Mouse (Mus musculus) heart, adult 18-20 months (tissue): ENCODE results near the gene Ppp1r12b. TPM values are rescaled to one million over a fixed set of nuclear protein-coding genes. Genes with fewer than 3 reads are reported as not detected.

Experiments used
- DNase-seq, 2 experiments: peaks; one replicate each; pipeline ENCODE4 v3.0.0; 2021 to 2022; ENCODE audit warnings: mixed read lengths in 1 of 2
- long read RNA-seq, 2 experiments: library from polyadenylated mRNA; stranded (forward); transcript quantifications; one replicate each; pipeline ENCODE4 v2.0.0; 2021
- total RNA-seq, 2 experiments: library from RNA; stranded (reverse); gene quantifications; 2 replicates each; pipeline ENCODE4 v1.2.3; 2021

Gene Ppp1r12b
- total RNA-seq, result 100 to 1,000 TPM; 158 to 162 TPM
- long read RNA-seq, experiment 1, partial matches to known transcripts, result 0 of 41 reads
- long read RNA-seq, experiment 1, other reads (novel, unspliced or antisense), result 41 of 41 reads
- long read RNA-seq, experiment 2, partial matches to known transcripts, result 0 of 21 reads
- long read RNA-seq, experiment 2, other reads (novel, unspliced or antisense), result 21 of 21 reads

DNA sequence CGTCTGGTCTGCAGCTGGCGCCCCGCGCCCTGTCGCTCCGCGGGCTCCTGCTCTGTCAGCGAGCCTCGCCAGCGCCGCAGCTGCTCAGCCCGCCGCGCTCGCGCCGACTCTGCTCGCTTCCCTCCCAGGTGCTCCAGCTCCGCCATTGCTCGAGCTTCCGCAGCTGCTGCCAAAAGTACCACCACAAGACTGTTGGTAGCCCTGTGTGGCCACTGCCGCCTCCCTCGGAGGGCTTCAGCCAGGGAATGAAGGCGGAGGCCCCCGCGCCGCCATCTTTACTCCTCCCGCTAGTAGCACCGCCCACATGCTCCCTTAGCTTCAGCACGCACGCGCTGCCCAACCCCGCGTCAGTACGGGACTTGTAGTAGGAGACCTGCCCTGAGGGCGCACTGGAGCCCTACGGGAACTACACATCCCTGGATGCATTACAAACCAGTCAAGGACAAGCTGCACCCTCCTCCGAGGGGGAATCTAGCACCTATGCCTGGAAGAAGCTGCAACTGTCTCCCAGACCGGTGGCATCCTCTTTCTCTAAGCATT lies at the start of gene Ppp1r12b:
Gene Ppp1r12b, minus strand, starts transcription at position 306 of the 540 bp plus-strand sequence.
- DNase-seq, result peak; percentile 97 to 98

DNA sequence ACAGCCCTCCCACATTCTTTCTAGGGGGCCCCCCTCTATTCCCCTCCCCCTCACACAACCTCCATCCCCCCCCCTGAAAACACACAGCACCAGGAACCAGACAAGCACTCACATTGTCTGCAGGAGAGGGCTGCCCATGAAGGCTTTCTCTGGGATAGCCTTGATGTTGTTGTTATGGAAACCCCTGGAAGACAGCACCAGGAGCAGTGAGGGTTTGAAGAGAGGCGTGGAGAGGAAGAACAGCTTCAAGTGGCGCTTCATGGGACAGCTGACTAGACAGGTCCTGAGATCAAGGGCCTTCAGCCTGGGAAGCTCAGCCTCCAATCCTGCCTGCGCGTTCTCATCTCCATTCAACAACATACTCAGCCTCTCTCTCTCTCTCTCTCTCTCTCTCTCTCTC lies 47.6 kb upstream of the Ppp1r12b start:
- DNase-seq, result no peak

DNA sequence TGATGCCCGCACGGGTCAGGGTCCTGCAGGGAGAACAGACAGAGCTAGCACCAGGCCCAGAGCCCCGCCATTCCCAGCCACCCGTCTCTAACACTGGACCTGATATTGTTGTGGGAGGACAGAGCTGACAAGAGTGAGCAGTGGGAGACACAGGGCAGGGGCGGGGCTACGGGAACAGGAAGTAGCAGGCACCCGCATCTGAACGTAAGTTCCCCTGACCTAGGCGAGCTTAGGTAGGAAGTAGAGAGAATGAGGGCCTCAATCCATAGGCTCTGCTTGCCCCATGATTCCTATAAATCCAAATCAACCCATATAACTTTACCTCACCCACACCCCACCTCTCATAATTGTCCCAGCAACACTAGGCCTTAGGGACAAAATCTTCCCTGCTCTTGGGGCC lies 44.8 kb upstream of the Ppp1r12b start:
- no peak for DNase-seq

DNA sequence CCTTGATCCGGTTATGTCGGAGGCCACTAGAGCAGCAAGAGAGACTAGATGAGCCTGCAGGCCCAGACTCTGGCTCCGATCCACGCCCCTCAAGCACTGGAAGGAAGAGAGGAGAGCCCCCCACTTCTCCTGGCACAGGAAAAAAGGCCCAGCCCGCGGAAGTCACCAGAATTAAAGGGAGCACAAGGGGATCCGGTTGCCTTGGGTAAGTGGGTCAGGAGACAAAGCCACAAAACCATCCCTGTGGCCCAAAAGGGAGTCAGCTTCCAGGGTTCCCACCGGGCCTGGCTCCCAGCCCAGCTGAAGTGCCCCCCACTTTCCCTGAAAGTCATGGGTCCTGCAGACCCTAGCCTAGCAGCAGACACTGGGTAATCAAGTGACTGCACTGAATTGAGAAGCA lies 42.5 kb upstream of the Ppp1r12b start:
- no peak for DNase-seq

DNA sequence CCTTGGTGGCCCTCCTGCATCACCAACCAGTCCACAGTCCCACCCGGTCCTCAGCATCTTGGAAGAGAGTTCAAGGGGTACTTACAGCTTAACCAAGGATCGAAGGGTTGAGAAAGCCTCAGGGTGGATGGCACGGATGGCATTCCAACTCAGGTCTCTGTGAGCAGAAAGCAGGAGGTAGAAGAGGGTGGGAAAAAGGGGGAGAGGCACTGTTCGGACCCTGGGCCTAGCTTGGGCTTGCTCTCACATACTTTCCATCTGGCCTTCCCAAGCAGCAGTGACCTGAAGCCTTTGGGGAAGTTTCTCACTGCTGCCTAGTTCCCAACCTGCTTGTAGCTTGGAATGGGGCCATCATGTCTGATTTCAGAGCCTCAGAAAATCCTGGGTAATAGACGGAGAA lies 41.8 kb upstream of the Ppp1r12b start:
- DNase-seq, result no peak

DNA sequence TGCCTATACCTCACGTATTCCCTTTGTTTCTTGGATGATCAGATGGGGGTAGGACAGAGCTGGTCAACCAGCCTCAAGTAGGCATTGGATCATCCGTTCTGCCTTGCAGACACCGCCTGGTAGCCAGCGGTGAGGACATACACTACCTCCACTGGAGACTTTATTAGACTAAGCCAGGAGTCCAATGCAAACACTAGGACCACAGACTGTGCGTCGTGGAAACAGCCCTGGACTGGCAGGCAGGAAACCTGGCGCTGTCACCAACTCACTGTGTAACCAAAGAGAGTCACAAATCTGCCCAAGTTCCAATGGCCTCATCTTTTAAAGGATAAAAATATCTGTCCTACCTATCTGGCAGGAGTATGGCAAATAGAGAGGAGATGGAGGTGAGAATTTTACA lies 40.7 kb upstream of the Ppp1r12b start:
- no peak for DNase-seq

DNA sequence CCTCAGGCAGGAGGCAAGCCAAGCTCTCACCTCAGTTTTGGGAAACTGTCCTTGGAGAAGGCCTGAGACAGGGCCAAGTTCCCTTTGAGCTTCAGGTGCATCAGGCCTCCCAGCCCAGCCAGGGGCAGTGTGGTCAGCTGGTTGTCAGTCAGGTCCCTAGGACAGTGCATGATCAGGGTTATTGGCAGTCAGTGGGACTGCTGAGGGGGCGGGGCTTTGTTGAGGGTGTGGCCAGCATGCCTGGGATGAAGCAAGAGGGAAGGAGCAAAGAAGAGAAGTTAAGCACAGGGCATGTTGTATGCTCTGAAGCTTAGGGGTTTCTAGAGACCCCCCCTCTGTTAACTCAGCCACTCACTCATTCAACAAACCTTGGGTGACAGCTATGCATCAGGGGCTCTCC lies 40.2 kb upstream of the Ppp1r12b start:
- DNase-seq, result peak in 1 of 2 experiments; percentile 19

DNA sequence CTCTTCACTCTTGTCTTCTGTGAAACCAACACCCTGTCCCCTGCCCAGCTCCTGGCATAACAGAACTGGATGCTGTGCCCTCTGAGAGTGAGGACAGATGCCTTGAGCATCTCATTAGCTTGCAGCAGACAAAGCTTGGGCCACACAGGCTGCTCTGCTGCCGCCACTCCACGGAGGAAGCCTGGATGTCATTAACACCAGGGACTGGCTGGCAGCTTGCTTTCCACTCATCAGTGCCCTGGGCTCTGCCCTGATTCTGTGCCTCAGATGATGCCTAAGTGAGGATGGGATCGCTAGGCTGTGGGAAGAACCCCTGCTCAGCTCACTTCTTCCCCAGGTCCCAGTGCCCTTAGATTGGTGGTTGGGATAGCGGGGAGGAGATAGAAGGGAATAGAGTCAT lies 39.7 kb upstream of the Ppp1r12b start:
- no peak for DNase-seq

DNA sequence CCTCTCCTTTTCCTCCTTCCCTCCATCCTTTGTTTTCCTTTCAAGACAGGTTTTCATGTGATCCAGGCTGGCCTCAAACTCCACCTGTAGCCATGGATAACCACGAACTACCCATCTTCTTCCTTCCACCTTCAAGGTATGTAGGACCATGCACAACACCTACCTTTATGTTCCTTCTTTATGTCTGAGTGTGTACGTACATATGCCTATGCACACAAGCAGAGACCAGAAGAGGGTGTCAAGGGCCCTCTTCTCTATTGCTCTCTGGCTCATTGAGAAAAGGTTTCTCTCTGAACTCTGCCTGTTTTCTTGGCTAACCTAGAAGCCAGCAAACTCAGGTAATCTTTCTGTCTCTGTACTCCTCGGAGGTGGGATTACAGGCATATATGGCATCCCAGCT lies 39.0 kb upstream of the Ppp1r12b start:
- DNase-seq, result no peak

DNA sequence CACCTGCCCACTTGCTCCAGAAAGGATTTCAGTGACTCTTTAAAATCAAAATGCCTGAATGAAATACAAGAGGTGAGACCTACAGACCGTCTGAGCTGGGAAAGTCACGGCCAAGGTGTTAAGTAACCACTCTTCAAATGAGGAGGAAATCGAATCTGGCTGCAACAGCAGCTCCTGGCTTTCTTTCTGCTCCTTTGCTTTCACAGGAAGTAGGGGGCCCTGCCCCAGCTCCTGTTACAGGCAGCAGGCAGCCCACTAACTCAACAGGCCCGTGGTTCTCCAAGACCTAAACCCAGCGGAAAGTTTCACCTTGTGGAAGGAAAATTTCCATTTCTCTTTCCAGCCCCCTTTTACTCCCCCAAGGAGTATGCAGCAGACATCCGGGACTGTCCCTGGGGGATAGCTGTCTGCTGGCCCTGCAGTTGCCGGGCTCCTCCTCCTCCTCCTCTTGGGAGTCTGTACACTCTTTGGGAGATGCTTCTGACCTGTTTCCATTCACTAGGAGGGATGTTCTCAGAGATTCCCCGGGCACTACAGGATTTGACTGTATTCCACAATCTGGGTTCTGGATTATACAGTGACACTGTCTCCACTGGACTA lies 36.4 kb upstream of the Ppp1r12b start:
- peak in 1 of 2 experiments; percentile 48 for DNase-seq

DNA sequence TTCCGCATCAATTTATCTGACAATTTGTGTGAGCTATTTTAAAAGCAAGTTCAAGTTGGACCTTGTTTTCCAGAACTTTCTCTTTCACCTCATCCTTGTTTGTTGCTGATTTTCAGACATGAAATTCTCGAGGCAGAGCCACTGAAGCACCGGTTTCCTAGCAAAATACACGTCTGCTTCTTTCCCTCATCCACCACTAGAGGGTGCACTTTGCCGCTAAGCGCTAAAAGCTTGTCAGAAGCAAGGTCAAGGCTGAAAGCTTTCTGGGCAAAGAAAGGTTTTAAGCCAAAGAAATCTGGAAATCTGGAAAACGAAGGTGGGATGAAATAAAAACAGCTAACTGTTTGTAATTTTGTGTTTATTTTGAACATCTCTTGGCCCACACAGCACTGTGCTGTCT lies 33.6 kb upstream of the Ppp1r12b start:
- DNase-seq, result peak; percentile 74 to 89

DNA sequence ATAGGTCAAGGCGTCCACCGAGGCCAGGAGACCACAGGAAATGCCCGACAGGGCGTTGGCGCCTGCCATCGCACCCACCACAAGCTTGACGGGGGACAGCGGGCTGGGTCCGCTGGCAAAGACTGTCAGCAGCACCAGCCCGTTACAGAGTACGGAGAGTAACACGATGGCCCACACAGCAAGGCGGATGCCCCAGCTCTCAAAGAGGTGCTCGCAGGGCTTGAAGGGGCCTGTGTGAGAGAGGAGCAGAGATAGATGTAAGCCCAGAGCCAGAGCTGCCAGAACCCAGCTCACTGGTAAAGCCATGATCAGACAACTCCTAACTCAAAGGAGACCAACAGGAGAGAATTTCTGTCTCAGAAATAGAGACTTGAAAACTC lies 32.2 kb upstream of the Ppp1r12b start:
- peak in 1 of 2 experiments; percentile 21 for DNase-seq

DNA sequence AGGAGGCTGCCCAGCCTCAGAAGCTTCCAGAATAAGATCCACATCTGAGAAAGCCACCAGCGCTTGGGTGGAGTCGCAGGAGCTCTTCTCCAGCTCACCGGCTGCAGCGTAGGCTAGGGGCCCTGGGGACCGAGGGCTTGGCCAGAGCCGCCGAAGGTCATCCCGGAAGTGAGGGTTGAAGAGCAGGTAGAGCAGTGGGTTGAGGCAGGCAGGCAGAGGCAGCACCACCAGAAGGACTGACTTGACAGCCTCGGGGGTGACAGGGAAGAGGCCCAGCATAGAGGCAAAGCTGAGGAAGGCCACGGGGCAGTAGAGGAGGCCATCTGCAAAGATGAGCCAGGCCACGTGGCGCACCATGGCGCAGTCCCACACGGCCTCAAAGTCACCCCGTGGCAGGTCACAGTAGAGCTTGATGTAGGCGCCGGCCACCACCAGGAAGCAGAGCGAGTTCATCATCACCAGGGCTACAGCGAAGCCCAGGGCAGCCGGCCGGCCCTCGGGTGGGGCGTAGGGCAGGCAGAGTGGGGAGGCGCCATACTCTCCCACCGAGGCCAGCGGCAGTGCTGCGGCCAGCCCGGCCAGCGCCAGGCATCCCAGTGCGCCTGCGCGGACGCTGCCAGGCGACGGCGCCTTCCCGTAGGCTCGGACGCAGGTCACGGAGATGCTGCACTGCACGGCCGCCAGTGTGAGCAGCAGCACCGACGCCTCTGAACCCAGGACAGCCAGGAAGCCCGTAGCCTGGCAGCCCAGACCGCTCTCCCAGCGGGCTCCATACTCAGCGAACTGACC lies 31.6 kb upstream of the Ppp1r12b start:
- peak; percentile 43 to 56 for DNase-seq

DNA sequence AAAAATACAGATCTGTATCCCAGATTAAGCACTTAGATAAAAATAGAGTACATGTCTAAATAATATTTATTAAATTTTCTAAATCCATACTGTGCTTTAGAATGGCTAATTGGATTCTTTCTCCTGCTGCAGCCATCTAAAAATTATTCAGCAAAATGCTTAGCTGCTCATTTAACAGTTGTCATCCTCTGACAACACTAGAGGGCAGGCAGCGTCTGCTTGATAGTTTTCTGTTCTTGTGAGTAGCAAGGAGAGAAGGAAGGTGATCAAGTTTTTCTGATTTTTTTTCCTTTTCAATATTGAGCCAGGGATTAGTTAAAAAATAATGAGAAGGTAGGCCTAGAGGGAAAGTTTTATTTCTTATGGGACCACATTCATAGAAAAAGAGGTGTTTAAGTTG lies 17.2 kb upstream of the Ppp1r12b start:
- no peak for DNase-seq

DNA sequence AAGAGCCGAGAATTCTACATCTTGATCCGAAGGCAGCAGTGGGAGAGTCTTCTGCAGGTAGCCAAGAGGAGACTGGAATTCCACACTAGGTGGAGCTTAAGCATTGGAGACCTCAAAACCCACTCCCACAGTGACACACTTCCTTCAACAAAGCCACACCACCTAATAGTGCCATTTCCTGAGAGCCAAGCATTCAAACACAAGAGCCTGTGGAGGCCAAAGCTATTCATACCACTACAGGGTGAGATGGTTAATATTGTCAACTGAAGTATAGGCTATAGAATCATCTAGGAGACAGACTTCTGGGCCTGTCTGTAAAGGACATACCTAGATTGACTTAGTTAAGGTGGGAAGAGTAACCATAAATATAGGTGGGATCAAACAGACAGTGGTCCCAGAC lies 9.7 kb upstream of the Ppp1r12b start:
- no peak for DNase-seq

DNA sequence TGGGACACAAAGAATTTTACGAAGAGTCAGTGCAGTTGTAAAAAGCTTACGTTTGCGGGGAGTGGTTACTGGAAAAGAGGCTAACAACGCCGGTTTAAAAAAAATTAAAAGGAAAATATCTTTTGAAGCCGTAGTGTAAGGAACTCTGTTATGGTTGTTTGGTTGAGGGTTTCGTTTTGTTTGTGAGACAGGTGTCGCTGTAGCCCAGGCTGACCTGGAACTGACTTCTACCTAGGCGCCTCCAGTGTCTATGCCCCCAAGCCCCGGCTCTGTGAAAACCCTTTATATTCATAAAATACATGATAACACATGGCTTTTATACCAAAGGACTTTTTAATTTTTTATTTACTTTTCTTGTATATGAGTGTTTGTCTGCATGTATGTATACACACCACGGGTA lies 7.1 kb upstream of the Ppp1r12b start:
- peak in 1 of 2 experiments; percentile 15 for DNase-seq

DNA sequence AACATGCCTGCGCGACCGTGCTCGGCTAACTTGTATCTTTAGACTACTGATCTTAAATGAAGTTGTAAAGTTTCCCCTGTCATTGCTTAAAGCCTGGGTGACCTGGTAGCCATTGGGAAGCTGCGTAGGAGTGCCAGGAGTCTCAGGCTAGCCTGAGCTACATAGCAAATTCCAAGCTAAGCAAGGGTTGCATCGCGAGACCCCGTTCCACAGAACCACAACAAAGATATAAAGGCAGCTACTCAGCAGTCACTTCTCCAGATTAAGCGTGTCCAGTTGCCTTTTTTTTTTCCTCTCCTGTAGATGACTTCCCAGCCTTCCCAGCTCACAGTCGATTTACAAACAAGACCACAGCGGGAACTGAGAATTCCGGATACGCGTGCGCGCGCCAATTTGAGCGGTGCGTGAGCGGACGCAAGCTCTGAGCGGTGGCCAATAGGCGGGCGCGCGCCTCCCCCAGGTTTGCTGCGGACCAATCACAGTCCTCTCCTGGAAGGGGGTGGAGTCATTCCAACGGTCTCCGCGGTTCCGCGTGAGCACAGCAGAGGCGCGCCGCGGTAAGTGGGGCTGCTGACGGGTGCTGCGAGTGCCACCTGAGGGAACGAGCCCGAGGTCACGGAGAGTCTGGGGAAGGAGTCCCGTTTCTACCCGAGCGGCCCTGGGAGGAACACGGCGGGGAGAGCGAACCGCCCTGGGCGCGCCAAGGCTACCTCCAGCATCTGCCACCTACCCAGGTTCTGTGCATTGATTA lies 6.5 kb upstream of the Ppp1r12b start, which contains the start of gene Ube2t:
Gene Ube2t, plus strand, starts transcription at position 513 of the 751 bp plus-strand sequence.
- peak; percentile 96 to 97 for DNase-seq

DNA sequence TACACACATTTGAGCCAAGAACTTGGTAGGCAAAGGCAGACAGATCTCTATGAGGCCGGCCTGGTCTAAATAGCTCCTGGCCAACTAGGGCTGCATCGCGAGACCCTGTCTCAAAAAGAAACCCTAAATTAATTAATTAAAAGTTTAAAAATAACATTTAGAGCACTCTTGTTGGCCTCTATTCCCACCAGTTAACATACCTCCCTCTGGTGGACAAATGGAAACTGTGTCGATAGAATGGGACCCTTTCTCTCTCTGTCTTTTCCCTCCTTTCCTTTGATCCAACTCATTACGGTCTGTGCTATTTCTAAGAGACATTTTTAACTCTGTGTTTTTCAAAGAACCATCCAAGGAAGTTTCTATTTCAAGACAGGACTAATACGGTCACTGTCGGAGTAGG lies 4.9 kb upstream of the Ppp1r12b start:
- DNase-seq, result no peak

DNA sequence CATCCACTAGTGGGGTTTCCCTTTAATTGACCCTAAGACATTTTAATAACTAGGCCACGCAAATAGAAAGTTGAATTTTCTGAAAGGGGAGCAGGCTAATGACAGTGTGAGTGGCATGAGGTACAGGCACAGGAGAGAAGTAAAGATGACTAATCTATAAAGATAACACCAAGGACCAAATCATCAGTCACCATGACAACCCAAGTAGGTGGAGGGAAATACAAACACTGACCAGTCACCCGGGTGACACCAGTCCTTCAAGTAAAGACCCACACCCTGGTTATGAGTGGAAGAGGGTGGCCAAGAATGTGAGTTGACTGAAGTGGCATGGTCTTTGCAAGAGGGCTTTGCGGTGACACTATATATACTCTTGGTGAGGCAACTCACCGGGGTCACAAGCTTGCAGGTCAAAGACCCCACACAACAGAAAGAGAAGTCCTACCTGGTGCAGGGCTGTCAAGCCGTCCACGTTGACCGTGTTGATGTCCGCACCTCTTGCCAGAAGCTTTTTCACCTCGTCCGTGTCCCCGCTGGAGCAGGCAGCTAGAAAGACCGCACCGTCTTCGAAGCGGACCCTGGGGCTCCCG lies 599 bp downstream of the Ppp1r12b start:
- peak; percentile 20 to 47 for DNase-seq

DNA sequence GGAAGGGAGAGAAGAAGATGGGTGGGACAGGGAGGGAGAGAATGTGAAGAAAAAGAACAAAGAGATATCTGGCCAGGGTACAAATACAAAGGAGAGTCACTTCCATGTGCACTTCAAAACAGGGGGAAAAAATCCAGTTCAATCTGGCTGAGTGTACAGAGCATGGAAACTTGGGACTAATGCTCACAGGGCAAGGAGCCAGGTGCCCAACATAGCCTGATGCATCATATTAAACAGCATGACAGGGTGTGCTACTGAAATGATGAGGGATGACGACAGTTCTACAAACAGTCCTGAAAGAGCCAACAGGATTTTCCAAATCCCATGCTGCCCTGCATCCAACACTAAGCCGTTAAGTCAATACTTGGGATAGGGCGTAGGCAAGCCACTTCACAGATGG lies 5.8 kb downstream of the Ppp1r12b start:
- DNase-seq, result peak; percentile 68 to 70

DNA sequence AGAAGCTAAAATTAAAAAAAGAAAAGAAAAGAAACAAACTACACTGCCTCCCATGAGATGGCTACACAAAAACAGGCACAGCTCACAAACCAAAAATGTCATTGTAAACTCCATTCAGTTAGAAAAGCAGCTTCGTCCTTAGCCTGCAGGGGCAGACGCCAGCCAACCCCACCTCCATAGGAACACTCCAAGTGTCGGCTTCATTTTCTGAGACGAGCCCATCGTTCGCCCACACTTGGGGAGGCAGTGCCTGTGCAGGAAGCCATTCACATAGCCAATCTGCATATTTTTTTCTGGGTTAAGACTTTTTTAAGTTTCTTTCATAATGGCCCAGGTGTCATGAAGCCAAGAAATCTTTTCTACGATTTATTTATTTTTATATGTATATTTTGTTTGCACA lies 8.2 kb downstream of the Ppp1r12b start:
- DNase-seq, result no peak

DNA sequence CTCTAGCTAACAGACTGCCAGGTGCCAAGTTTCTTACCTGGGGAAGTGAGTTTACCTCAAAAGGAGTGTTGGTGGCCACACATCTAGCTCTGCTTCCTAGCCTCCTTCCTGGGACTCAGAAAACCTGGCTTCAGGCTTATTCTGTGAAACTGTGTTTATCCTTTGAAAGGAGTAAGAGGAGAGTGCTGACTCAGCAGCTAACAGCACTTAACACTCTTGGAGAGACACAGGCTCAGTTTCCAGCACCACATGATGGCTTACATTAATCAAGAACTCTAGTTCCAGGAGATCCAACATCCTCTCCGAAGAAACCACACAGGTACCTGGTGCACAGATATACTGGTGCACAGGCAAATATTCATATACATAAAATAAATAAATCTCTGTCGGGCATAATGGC lies 12.8 kb downstream of the Ppp1r12b start:
- no peak for DNase-seq
